Mouse (Mus musculus) hindbrain, embryonic 14.5 days (tissue): ENCODE data around the gene Depp1. TPM values are rescaled to one million over a fixed set of nuclear protein-coding genes. Genes with fewer than 3 reads are reported as not detected.
A peak's percentile ranks its signal among the peaks of the same experiment; 100 is the strongest.
"Not testable (repeated sequence)": the region's sequence is repeated elsewhere in the genome, so short reads cannot be mapped to it uniquely, and the experiment has no call there.

Experiments used
- ATAC-seq: fragments of 200-750 bp; cut with Nextera tagmentation; 2 replicates; pipeline ENCODE4 v1.8.0; 2017; ENCODE audit warnings: moderate number of reproducible peaks, mild to moderate bottlenecking, moderate TSS enrichment, moderate library complexity; ENCODE audit not compliant: low FRiP score
- DNase-seq: peaks from one replicate; pipeline ENCODE4 v3.0.0-alpha.2; 2015; ENCODE audit warnings: low spot score
- H3K27ac ChIP-seq: fragments of 300-500 bp; sonication (generic); 2 replicates; pipeline ENCODE4 v1.5.1; 2014; ENCODE audit warnings: mild to moderate bottlenecking, moderate library complexity
- H3K27me3 ChIP-seq: fragments of 300-500 bp; sonication (generic); 2 replicates; pipeline ENCODE4 v1.6.1; 2014; ENCODE audit warnings: mild to moderate bottlenecking, low read length, mixed read lengths; ENCODE audit not compliant: control insufficient read depth, insufficient read depth
- H3K36me3 ChIP-seq: fragments of 300-500 bp; sonication (generic); replicated peaks from 2 replicates; pipeline ENCODE4 v1.6.1; 2014; ENCODE audit not compliant: control insufficient read depth, insufficient read depth
- H3K4me1 ChIP-seq: fragments of 300-500 bp; sonication (generic); replicated peaks from 2 replicates; pipeline ENCODE4 v1.6.1; 2014; ENCODE audit warnings: antibody characterized with exemption, low read length, mixed read lengths; ENCODE audit not compliant: control insufficient read depth, insufficient read depth
- H3K4me2 ChIP-seq: fragments of 300-500 bp; sonication (generic); replicated peaks from 2 replicates; pipeline ENCODE4 v1.6.1; 2014; ENCODE audit warnings: mild to moderate bottlenecking, moderate library complexity
- H3K4me3 ChIP-seq: fragments of 300-500 bp; sonication (generic); replicated peaks from 2 replicates; pipeline ENCODE4 v1.5.1; 2014; ENCODE audit warnings: mild to moderate bottlenecking, low read length
- H3K9ac ChIP-seq: fragments of 300-500 bp; sonication (generic); 2 replicates; pipeline ENCODE4 v1.6.1; 2014
- H3K9me3 ChIP-seq: fragments of 300-500 bp; sonication (generic); 2 replicates; pipeline ENCODE4 v1.6.1; 2016; ENCODE audit warnings: low read length; ENCODE audit not compliant: control insufficient read depth
- WGBS: fragments of 180-500 bp; shearing (Covaris S2); extraction: QIAGEN DNeasy Blood & Tissue Kit; methylation state at CpG from one replicate; pipeline ENCODE4 v1.1.7; 2014; 5-methylcytosine and 5-hydroxymethylcytosine counted together
- polyA plus RNA-seq: library from polyadenylated mRNA; unstranded; fragments of >200 nt; fragmentation: Nextera tagmentation; extraction: Ambion mirVana; gene quantifications from 2 replicates; pipeline ENCODE4 v1.2.1, GENCODE M21; 2014

The Depp1 gene
- 8.2 and 8.7 TPM in 2 replicates for polyA plus RNA-seq

DNA sequence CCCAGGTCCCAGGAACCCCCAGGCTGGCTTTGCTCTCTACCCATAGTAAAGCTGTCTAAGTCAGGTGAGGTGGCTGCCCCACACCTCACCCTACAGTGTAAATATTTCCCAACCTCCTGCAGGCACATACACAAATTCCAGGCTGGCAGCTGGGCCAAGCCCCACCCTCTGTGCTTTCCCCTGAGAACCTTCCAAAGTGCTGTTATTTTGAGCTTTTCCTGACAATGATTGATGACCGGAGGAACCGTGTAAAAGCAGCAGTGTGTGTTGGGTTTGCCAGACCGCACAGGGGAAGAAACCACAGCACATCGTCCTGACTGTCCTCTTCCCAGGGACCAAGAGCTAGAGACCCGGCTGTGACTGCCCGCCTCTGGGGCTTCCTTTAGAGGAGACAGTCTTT is at the start of gene Depp1:
TSS of gene Depp1 (plus strand) at position 204 of the 400 bp plus-strand sequence.
- Histone ChIP-seq H3K9me3 (no peaks in the 10 kb centered on the region), H3K27me3 (no peaks in the 10 kb centered on the region), H3K4me1 (no peaks in the 10 kb centered on the region), H3K4me3 (no peak within 1 kb of the TSS), H3K27ac (no peak within 1 kb of the TSS; the same call in 1 of the 2 replicates), H3K4me2 (peak within 1 kb of the TSS; percentile 11; the same call in 1 of the 2 replicates), H3K36me3 (no peaks in the 10 kb centered on the region), H3K9ac (no peak within 1 kb of the TSS)
- WGBS, result 44% methylated on average over 6 of the region's 6 CpGs
- ATAC-seq (0 out of 2 replicates have a peak, but pooled peaks have one; percentile 7), DNase-seq (peak; percentile 52)

DNA sequence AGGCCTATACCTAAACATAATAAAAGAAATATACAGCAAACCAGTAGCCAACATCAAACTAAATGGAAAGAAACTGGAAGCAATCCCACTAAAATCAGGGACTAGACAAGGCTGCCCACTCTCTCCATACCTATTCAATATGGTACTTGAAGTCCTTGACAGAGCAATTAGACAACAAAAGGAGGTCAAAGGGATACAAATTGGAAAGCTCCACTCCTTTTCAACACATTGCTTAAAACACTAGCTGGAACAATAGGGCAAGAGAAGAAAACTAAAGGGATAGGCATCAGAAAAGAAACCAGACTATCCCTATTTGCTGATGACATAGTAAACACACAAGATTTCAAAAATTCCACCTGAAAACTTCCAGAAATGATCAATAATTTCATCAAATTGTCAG is 49.4 kb upstream of the Depp1 start:
- ATAC-seq, H3K27me3 ChIP-seq, H3K4me3 ChIP-seq, H3K36me3 ChIP-seq, H3K4me2 ChIP-seq, H3K9ac ChIP-seq, H3K27ac ChIP-seq, DNase-seq, H3K4me1 ChIP-seq, H3K9me3 ChIP-seq: not testable (repeated sequence)

GRCm38 (mm10) chr6:116607230-116607629 is 43.2 kb upstream of the Depp1 start:
- Histone ChIP-seq H3K36me3 (no peaks in the 10 kb centered on the region), H3K4me1 (no peaks in the 10 kb centered on the region), H3K27ac (no peak overlapping the region), H3K4me2 (no peak overlapping the region), H3K9me3 (no peaks in the 10 kb centered on the region), H3K9ac (no peak overlapping the region), H3K4me3 (no peak overlapping the region), H3K27me3 (no peaks in the 10 kb centered on the region)
- ATAC-seq, result no peak
- 42% methylated on average over 4 of the region's 4 CpGs for WGBS
- DNase-seq, result no peak

DNA sequence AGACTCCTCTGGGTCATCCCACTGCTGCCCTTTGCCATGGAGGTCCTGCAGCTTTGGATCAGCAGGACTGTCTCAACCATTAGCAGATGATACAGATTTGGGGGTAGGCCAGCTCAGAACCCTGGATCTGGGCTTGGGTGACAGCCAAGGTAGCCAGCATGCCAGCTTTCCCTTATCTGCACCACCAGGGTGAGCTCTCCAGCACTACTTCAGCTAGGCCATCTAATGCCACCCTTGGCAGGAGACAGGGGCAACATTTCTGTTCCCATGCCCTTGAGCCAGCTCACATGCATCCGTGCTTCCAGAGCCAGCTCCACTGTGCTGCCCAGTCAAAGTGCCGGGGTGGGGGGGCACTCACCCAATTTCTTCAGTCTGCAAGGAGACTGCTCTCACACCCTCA is 34.7 kb upstream of the Depp1 start:
- no peak for ATAC-seq
- no peaks in the 10 kb centered on the region for H3K36me3 ChIP-seq
- 84% methylated on average over 2 of the region's 2 CpGs for WGBS
- no peaks in the 10 kb centered on the region for H3K9me3 ChIP-seq
- no peak for DNase-seq
- H3K27me3 ChIP-seq, result no peaks in the 10 kb centered on the region
- H3K4me3 ChIP-seq, result no peak overlapping the region
- no peak overlapping the region for H3K9ac ChIP-seq
- no peak overlapping the region for H3K4me2 ChIP-seq
- H3K4me1 ChIP-seq, result no peaks in the 10 kb centered on the region
- no peak overlapping the region for H3K27ac ChIP-seq

- no peaks in the 10 kb centered on the region for H3K36me3 ChIP-seq
- H3K4me1 ChIP-seq, result no peaks in the 10 kb centered on the region
- no peak overlapping the region for H3K9ac ChIP-seq
- ATAC-seq, result no peak
- no peaks in the 10 kb centered on the region for H3K27me3 ChIP-seq
- DNase-seq, result no peak
- H3K9me3 ChIP-seq, result no peaks in the 10 kb centered on the region
- no peak overlapping the region for H3K4me3 ChIP-seq
- H3K4me2 ChIP-seq, result no peak overlapping the region
- no peak overlapping the region for H3K27ac ChIP-seq
Measured at GRCm38 (mm10) chr6:116618073-116618472, 32.3 kb upstream of the Depp1 start.

GRCm38 (mm10) chr6:116621318-116622023 is 28.9 kb upstream of the Depp1 start:
- Histone ChIP-seq H3K4me3 (no peak overlapping the region), H3K9ac (no peak overlapping the region), H3K9me3 (no peaks in the 10 kb centered on the region), H3K36me3 (peaks cover 28% of the 10 kb centered on the region), H3K4me2 (no peak overlapping the region), H3K4me1 (no peaks in the 10 kb centered on the region; the same call in 1 of the 2 replicates), H3K27ac (no peak overlapping the region), H3K27me3 (no peaks in the 10 kb centered on the region)
- 73% methylated on average over 8 of the region's 8 CpGs for WGBS
- no peak for ATAC-seq
- DNase-seq, result no peak

DNA sequence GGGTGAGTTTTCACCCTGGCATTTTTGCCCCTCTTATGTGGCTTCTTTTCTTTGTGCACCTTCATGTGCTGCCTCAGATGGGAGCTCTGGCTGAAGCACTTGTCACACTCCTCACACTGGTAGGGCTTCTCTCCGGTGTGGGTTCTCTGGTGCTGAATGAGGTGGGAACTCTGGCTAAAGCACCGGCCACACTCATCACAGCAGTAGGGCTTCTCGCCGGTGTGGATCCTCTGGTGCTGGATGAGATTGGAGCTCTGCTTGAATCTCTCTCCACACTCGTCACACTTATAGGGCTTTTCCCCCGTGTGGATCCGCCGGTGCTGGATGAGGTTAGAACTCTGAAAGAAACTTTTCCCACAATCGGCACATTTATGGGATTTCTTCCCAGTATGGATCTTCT is 24.0 kb upstream of the Depp1 start:
- not testable (repeated sequence) for DNase-seq

DNA sequence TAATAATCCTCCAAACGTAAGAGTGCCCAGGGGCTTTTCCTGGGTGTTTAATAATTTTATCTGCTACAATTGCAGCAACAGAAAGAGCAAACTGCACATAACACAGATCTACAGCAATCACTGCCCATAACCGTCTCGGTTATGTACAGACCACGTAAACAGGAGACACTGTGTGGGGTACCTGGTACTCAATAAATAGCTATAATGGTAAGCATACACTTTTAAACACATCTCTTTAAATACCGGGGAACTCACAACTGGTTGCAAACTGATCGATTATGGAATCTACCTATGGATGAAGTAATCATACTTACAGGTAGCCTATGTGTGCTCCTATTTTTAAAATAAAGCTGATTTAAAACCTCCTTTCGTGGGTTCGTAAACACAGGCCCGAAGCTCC is 22.3 kb upstream of the Depp1 start:
- Histone ChIP-seq H3K4me1 (peaks cover 18% of the 10 kb centered on the region), H3K9me3 (no peaks in the 10 kb centered on the region), H3K27me3 (no peaks in the 10 kb centered on the region), H3K4me2 (peak overlapping the region; percentile 78), H3K9ac (peak overlapping the region; percentile 99), H3K4me3 (peak overlapping the region; percentile 88), H3K27ac (peak overlapping the region; percentile 94), H3K36me3 (peaks cover 32% of the 10 kb centered on the region)
- DNase-seq (no peak), ATAC-seq (no peak)
- 12% methylated on average over 9 of the region's 9 CpGs for WGBS

More for the DNA sequence above, 24.0 kb upstream of the Depp1 start:
- Histone ChIP-seq H3K36me3 (peaks cover 32% of the 10 kb centered on the region), H3K4me1 (peaks cover 18% of the 10 kb centered on the region)
- H3K27me3 ChIP-seq, H3K27ac ChIP-seq, H3K9me3 ChIP-seq, H3K4me2 ChIP-seq, ATAC-seq, H3K4me3 ChIP-seq, H3K9ac ChIP-seq: not testable (repeated sequence)
- WGBS, result 98% methylated on average over 8 of the region's 9 CpGs

DNA sequence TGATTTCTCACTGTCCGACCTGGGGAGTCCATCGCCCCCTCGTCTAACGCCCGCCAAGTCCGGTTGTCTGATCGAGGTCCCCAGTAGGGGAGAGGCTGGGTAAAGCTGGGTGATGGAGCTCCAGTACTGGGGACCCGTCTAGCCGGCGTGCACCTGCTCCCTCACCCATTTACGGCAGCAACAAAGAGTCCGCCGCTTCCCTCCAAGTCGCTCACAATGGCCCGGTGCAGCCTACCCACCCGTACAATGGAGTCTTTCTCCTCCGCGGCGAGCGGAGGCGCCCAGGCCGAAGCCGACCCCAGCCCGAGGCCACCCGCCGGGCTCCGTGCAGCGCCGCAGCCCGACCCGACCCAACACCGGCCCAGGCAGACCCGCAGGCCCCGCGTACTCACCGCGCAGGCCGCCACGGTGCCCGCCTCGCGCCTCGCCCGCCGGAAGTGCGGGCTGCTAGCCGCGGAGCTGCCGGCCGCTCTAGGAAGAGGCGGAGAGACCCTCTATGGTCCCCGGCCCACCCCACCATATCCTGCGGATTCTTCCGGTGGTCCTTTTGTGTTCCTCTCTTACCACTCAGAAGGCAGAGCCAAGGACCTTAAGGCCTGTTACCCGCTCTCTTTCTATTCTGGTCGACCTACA is 21.8 kb upstream of the Depp1 start, which contains the start of gene Zfp422:
TSS of gene Zfp422 (minus strand) at position 461 of the 633 bp plus-strand sequence.
- Histone ChIP-seq H3K4me1 (peaks cover 18% of the 10 kb centered on the region), H3K36me3 (peaks cover 31% of the 10 kb centered on the region), H3K9me3 (no peaks in the 10 kb centered on the region), H3K4me3 (peak within 1 kb of the TSS; percentile 88), H3K4me2 (peak within 1 kb of the TSS; percentile 78), H3K27ac (peak within 1 kb of the TSS; percentile 94), H3K27me3 (no peaks in the 10 kb centered on the region), H3K9ac (peak within 1 kb of the TSS; percentile 99)
- ATAC-seq (peak; percentile 97), DNase-seq (peak; percentile 86)
- under 1% methylated on average over 56 of the region's 56 CpGs for WGBS
